Mouse (Mus musculus) cerebellum, adult 2 months (tissue): Measurements from ENCODE around the gene Cnga3. TPM values are rescaled to one million over a fixed set of nuclear protein-coding genes. Genes with fewer than 3 reads are reported as not detected.
A peak's percentile ranks its signal among the peaks of the same experiment; 100 is the strongest.

Experiments used
- DNase-seq, 2 experiments: peaks; one replicate each; pipeline ENCODE4 v3.0.0; 2021
- H3K27ac ChIP-seq: fragments of 200-500 bp; 2 replicates; pipeline ENCODE4 v1.5.1; 2012; ENCODE audit warnings: low read length, control low read depth, inconsistent platforms; ENCODE audit not compliant: insufficient read depth
- H3K27me3 ChIP-seq: fragments of 200-500 bp; 2 replicates; pipeline ENCODE4 v1.6.1; 2012; ENCODE audit warnings: inconsistent platforms, mild to moderate bottlenecking, low read length, moderate library complexity; ENCODE audit not compliant: control insufficient read depth, insufficient read depth
- H3K4me1 ChIP-seq: fragments of 200-500 bp; 2 replicates; pipeline ENCODE4 v1.6.1; 2011; ENCODE audit warnings: low read length; ENCODE audit not compliant: control insufficient read depth, insufficient read depth
- H3K4me3 ChIP-seq: fragments of 200-500 bp; replicated peaks from 2 replicates; pipeline ENCODE3; 2011; ENCODE audit warnings: mild to moderate bottlenecking, low read depth, low read length, control low read depth; ENCODE audit not compliant: insufficient read depth
- CTCF ChIP-seq: fragments of 200-500 bp; IDR thresholded peaks from 2 replicates; pipeline ENCODE4 v1.5.1; 2011; ENCODE audit warnings: low read depth, mild to moderate bottlenecking, control low read depth, low read length, moderate library complexity, borderline replicate concordance; ENCODE audit not compliant: insufficient read depth
- POLR2A ChIP-seq: fragments of 200-500 bp; IDR thresholded peaks from 2 replicates; pipeline ENCODE4 v1.6.1; 2011; ENCODE audit warnings: low read length, control low read depth, borderline replicate concordance; ENCODE audit not compliant: insufficient read depth
- WGBS: fragments of 180-500 bp; shearing (Covaris S2); methylation state at CpG from one replicate; pipeline ENCODE4 v1.1.7; 2018; 5-methylcytosine and 5-hydroxymethylcytosine counted together
- polyA plus RNA-seq: library from polyadenylated mRNA; depleted of rRNA; stranded (reverse); fragments of >200 nt; gene quantifications from 2 replicates; pipeline ENCODE4 v1.2.3, GENCODE M21; 2012

Cnga3 gene
- polyA plus RNA-seq, 1 experiment, result 0.10 TPM

DNA sequence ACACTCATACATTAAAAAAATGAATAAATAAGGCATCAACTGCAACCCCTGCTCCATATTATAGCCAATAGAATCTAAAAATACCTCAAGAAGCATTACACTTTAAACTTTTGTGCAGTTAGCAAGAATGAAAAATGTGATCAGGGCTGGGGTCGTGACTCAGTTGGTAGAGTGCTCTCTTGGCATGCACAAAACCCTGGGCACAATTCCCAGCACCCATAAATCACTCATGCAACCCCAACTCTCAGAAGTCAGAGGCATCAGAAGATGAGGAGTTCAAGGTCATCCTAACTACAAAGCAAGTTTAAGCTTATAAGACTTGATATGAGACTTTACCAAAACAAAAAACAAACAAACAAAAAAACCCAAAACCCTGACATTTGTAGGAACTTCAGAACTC lies 73.5 kb downstream of the Cnga3 start:
- 64% methylated on average over 1 of the region's 1 CpGs for WGBS
- TF ChIP-seq POLR2A (no peak), CTCF (no peak)
- Histone ChIP-seq H3K27ac (no peak overlapping the region), H3K4me1 (no peaks in the 10 kb centered on the region), H3K27me3 (no peaks in the 10 kb centered on the region), H3K4me3 (no peak overlapping the region)
- DNase-seq, result no peak

DNA sequence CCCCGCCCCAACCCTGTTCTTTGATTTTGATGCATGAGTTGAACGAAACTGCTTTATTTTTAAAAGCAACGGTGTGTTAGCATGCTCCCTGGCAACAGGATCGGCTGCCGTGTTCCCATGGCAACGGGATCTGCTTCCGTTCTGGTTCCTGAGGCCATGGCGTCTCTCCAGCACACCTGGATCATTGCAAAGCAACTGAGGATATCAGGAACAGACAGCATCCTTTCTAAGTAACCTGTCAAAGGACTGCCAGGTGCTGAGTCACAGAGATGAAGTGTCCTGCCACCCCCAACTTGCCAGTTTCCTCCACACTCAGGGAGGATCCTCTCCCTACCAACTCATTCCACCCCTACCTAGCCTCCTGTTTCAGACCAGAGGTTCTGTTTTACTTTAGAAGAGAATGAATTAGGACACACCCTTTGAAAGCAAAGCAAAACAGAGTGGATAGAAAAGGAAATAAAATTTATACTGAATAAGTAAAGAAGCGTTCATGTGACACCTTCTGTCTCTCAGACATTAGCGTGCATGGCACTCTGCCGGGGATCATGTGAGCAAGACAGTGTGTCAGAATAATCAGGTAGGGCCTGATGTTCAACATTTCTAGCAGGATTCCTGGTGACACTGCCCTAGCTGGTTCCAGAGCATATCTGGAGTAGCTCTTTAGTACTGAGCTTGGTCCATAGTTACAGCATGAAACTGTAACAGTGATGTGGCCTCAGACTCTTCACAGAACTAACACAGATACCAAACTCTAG lies 74.1 kb downstream of the Cnga3 start:
- DNase-seq, result no peak
- H3K27me3 ChIP-seq, result no peaks in the 10 kb centered on the region
- H3K4me3 ChIP-seq, result no peak overlapping the region
- TF ChIP-seq CTCF, result no peak
- WGBS, result 54% methylated on average over 11 of the region's 11 CpGs
- no peaks in the 10 kb centered on the region for H3K4me1 ChIP-seq
- H3K27ac ChIP-seq, result no peak overlapping the region

DNA sequence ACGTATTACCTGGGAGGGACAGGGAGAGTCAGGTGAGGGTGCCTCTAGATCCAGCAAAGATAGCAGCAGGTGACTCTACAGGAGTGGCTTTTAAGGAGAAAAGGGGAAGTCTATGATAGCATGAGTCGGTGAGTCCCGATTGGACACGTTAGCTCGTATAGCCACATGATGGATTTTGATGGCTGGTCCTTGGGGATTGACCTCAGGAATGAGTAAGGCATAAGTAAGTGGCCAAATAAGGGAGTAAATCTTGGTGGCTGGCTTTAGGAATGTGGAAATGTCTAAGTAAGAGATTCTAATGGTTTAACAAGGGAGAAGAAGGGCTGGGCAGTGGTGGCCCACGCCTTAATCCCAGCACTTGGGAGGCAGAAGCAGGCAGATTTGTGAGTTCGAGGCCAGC lies 74.7 kb downstream of the Cnga3 start:
- H3K4me1 ChIP-seq, result no peaks in the 10 kb centered on the region
- no peak overlapping the region for H3K27ac ChIP-seq
- DNase-seq, result no peak
- H3K4me3 ChIP-seq, result no peak overlapping the region
- TF ChIP-seq CTCF, result no peak
- no peak for TF ChIP-seq POLR2A
- no peaks in the 10 kb centered on the region for H3K27me3 ChIP-seq
- 87% methylated on average over 7 of the region's 7 CpGs for WGBS

DNA sequence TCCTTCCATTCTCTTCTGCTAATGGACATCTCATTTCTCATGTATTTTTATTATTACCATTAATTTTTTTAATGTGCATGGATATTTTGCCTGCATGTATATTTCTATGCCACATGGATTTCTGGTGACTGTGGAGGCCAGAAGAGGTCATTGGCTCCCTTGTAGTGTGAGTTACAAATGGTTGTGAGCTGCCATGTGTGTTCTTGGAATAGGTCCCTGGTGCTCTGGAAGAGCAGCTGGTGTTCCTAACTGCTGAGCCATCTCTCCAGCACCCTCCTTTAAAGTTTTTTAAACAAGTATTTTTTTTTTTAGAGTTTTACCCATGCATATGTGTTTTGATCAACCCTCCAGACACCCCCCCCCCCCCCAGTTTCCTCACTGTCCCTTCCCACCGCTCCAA lies 82.2 kb downstream of the Cnga3 start:
- Histone ChIP-seq H3K27ac (no peak overlapping the region), H3K4me3 (no peak overlapping the region), H3K4me1 (no peaks in the 10 kb centered on the region), H3K27me3 (no peaks in the 10 kb centered on the region)
- no peak for DNase-seq
- WGBS, result 46% methylated on average over 1 of the region's 1 CpGs
- TF ChIP-seq CTCF, result no peak
- no peak for TF ChIP-seq POLR2A

DNA sequence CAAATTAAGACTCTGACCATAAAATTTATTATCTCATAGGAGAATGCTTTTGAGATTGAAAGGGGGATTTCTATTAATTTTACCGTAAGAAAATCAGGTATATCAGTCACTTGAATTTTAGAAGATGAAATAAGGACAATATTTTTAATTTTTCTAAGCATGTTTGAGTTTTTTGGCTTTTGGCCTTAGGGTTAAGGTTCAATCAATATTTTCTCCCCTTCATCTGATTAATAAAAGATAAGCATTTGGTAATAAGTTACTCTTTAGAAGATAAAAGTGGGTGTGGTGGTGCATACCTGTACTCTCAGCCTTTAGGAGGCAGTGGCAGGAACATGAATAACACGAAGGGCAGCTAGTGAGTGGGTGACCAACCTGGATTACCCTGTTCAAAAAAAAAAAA lies 84.7 kb downstream of the Cnga3 start:
- TF ChIP-seq POLR2A, result no peak
- Histone ChIP-seq H3K4me1 (no peaks in the 10 kb centered on the region), H3K27me3 (no peaks in the 10 kb centered on the region), H3K27ac (no peak overlapping the region), H3K4me3 (no peak overlapping the region)
- DNase-seq, result no peak
- WGBS, result 79% methylated on average over 2 of the region's 2 CpGs

DNA sequence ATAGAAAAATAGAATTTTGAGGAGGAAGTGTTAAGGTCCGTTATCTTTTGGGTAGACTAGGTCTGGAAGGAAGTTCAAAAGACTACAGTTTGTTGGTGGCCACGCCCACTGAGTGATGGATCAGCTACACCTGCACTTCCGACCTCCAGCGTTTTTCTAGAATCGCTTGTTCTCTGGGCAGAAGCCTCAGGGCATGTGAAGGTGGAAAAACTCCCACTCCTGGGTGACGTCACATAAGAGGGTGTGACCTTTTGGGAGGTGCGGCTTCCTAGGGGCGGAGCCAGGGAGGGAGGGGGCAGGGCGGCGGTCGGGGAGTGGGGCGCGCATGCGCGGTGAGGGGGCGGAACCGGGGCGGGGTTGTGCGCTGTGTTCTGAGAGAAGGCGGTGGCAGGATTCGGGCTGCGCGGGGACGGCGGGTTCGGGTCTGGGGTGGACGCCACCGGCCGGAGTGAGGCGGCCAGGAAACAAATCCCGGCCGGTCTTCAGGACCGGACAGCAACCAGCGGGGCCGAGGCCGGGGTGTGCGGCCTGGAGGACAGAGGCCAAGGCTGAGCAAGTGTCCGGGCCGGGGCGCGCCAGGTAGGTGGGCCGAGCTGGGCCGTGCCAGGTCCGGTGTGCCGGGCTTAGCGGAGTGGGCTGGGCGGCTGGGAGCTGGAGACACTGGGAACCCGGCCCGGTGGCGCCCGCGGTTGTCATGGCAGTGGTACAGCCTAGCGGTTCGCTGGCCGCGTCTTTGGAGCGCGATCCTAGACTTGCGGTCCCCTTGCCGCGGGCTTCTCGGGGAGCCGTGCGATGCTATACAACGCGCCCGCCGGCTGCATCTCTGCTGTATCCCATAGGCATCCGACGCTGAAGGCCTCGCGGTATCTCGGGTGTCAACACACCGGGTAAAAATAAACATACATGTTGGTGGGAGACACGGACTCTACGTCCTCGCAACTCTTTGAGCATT lies 85.6 kb downstream of the Cnga3 start, which contains the start of gene Inpp4a:
Inpp4a (plus strand) TSS at position 326 of the 952 bp plus-strand sequence.
- peak within 1 kb of the TSS; percentile 72 for H3K4me3 ChIP-seq
- no peaks in the 10 kb centered on the region for H3K27me3 ChIP-seq
- DNase-seq, result peak; percentile 93 to 95
- peak within 1 kb of the TSS; percentile 58 for H3K27ac ChIP-seq
- under 1% methylated on average over 77 of the region's 77 CpGs for WGBS
- TF ChIP-seq CTCF (no peak), POLR2A (peak; percentile 67)
- H3K4me1 ChIP-seq, result no peaks in the 10 kb centered on the region

DNA sequence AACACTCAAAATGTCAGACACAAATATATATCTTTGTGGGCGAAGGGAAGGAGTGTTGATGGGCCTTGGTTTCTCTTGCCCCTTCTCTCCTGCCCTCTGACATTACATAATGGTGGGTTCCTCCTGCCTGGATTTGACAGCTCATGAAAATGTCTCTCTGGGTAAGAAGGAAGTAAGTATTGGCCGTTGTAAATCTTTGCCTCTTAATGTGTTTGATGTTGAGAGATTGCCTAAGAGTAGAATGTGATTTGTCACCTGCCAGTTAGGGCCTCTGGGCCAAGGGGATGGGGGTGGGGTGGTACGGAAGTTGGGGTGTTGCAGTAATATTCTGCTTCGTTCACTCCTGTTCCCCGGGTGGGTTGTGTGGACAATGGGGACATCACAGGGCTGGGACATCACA lies 86.4 kb downstream of the Cnga3 start:
- peak in 1 of 2 experiments; percentile 39 for DNase-seq
- no peaks in the 10 kb centered on the region for H3K27me3 ChIP-seq
- 19% methylated on average over 5 of the region's 5 CpGs for WGBS
- peak overlapping the region; percentile 72 for H3K4me3 ChIP-seq
- H3K27ac ChIP-seq, result peak overlapping the region; percentile 58; the same call in 1 of the 2 replicates
- H3K4me1 ChIP-seq, result peaks cover 2% of the 10 kb centered on the region
- no peak for TF ChIP-seq POLR2A
- no peak for TF ChIP-seq CTCF
